Mouse (Mus musculus) CH12.LX (cell line): ENCODE measurements around the gene Grk3. TPM values are rescaled to one million over a fixed set of nuclear protein-coding genes. Genes with fewer than 3 reads are reported as not detected.

ENCODE experiments used
- DNase-seq: peaks from one replicate; pipeline ENCODE4 v3.0.0-alpha.2; 2013; ENCODE audit errors: extremely low read depth
- H3K27ac ChIP-seq: 2 replicates; pipeline ENCODE4 v1.5.1; 2012; ENCODE audit warnings: low read depth, mild to moderate bottlenecking, control low read depth, moderate library complexity; ENCODE audit not compliant: insufficient read depth
- H3K27me3 ChIP-seq: replicated peaks from 2 replicates; pipeline ENCODE3; 2012; ENCODE audit warnings: inconsistent platforms
- H3K36me3 ChIP-seq, 2 experiments: replicated peaks in 1 of 2; 2 replicates each; pipeline versions ENCODE3 to v1.6.1; 2012; ENCODE audit warnings: inconsistent platforms in 1 of 2, low read length in 1 of 2, mild to moderate bottlenecking in 1 of 2, mixed read lengths in 1 of 2, moderate library complexity in 1 of 2; ENCODE audit not compliant: control insufficient read depth in 1 of 2, insufficient read depth in 1 of 2
- H3K4me1 ChIP-seq, 2 experiments: 2 replicates each; pipeline ENCODE4 v1.6.1; 2012; ENCODE audit warnings: inconsistent platforms in 1 of 2, moderate library complexity in 1 of 2; ENCODE audit not compliant: insufficient read depth in 2 of 2, control insufficient read depth in 1 of 2
- H3K4me2 ChIP-seq: 2 replicates; pipeline ENCODE4 v1.6.1; 2012; ENCODE audit warnings: low read depth, mild to moderate bottlenecking, control low read depth; ENCODE audit not compliant: poor library complexity, insufficient read depth, severe bottlenecking
- H3K4me3 ChIP-seq, 3 experiments: fragments of 150-350 bp in 1 of 3; sonication (generic) in 1 of 3; replicated peaks in 1 of 3; 2 replicates each; pipeline versions ENCODE3 to v1.5.1; 2011 to 2012; ENCODE audit warnings: low read depth in 2 of 3, low read length in 2 of 3, mild to moderate bottlenecking in 2 of 3, moderate library complexity in 2 of 3, control low read depth in 1 of 3, improper control_type of control experiment in 1 of 3, inconsistent platforms in 1 of 3, mixed read lengths in 1 of 3; ENCODE audit not compliant: poor library complexity in 1 of 3
- H3K79me2 ChIP-seq: replicated peaks from 2 replicates; pipeline ENCODE4 v1.6.1; 2012; ENCODE audit warnings: mild to moderate bottlenecking, moderate library complexity; ENCODE audit not compliant: control insufficient read depth, poor library complexity, insufficient read depth, severe bottlenecking; ENCODE audit errors: extremely low read depth
- H3K9ac ChIP-seq: 2 replicates; pipeline ENCODE4 v1.6.1; 2012; ENCODE audit warnings: low read depth, mild to moderate bottlenecking, control low read depth, moderate library complexity; ENCODE audit not compliant: insufficient read depth
- H3K9me3 ChIP-seq: replicated peaks from 2 replicates; pipeline ENCODE3; 2012; ENCODE audit warnings: low read length, inconsistent platforms, mixed read lengths
- BHLHE40 ChIP-seq: IDR thresholded peaks from 2 replicates; pipeline ENCODE4 v1.6.1; 2011; ENCODE audit warnings: mild to moderate bottlenecking, low read depth, low read length, improper control_type of control experiment
- CTCF ChIP-seq, 2 experiments: IDR thresholded peaks in 1 of 2; conservative IDR thresholded peaks in 1 of 2; 2 replicates each; pipeline ENCODE4 v1.5.1; 2011 to 2012; ENCODE audit warnings: low read depth in 2 of 2, low read length in 2 of 2, improper control_type of control experiment in 1 of 2, inconsistent platforms in 1 of 2, mild to moderate bottlenecking in 1 of 2, moderate library complexity in 1 of 2
- E2F4 ChIP-seq: IDR thresholded peaks from 2 replicates; pipeline ENCODE4 v1.6.1; 2011; ENCODE audit warnings: low read depth, low read length, improper control_type of control experiment; ENCODE audit not compliant: insufficient replicate concordance
- ELF1 ChIP-seq: IDR thresholded peaks from 2 replicates; pipeline ENCODE4 v1.6.1; 2014; ENCODE audit warnings: low read depth, mild to moderate bottlenecking, inconsistent platforms, low read length, improper control_type of control experiment
- EP300 ChIP-seq: IDR thresholded peaks from 2 replicates; pipeline ENCODE4 v1.6.1; 2011; ENCODE audit warnings: low read length, improper control_type of control experiment
- ETS1 ChIP-seq: conservative IDR thresholded peaks from 2 replicates; pipeline ENCODE4 v1.6.1; 2012; ENCODE audit warnings: low read depth, mild to moderate bottlenecking, inconsistent platforms, low read length, improper control_type of control experiment, moderate library complexity
- JUN ChIP-seq: IDR thresholded peaks from 2 replicates; pipeline ENCODE4 v1.6.1; 2011; ENCODE audit warnings: low read depth, mild to moderate bottlenecking, low read length, improper control_type of control experiment, moderate library complexity; ENCODE audit not compliant: insufficient read depth
- KAT2A ChIP-seq: IDR thresholded peaks from 2 replicates; pipeline ENCODE4 v1.6.1; 2012; ENCODE audit warnings: low read length, improper control_type of control experiment, inconsistent platforms; ENCODE audit not compliant: insufficient replicate concordance
- MXI1 ChIP-seq: IDR thresholded peaks from 2 replicates; pipeline ENCODE4 v1.6.1; 2011; ENCODE audit warnings: mild to moderate bottlenecking, low read depth, low read length, improper control_type of control experiment
- MYC ChIP-seq: IDR thresholded peaks from 2 replicates; pipeline ENCODE4 v1.6.1; 2011; ENCODE audit warnings: low read depth, mild to moderate bottlenecking, improper control_type of control experiment, low read length
- NRF1 ChIP-seq: IDR thresholded peaks from 2 replicates; pipeline ENCODE4 v1.6.1; 2014; ENCODE audit warnings: low read depth, mild to moderate bottlenecking, inconsistent platforms, low read length, improper control_type of control experiment, moderate library complexity
- POLR2A ChIP-seq: IDR thresholded peaks from 2 replicates; pipeline ENCODE4 v1.6.1; 2011; ENCODE audit warnings: low read depth, mild to moderate bottlenecking, improper control_type of control experiment, low read length
- POLR2AphosphoS2 ChIP-seq: IDR thresholded peaks from 2 replicates; pipeline ENCODE4 v1.6.1; 2011; ENCODE audit warnings: low read depth, low read length, improper control_type of control experiment
- RCOR1 ChIP-seq: conservative IDR thresholded peaks from 2 replicates; pipeline ENCODE4 v1.6.1; 2012; ENCODE audit warnings: low read depth, mild to moderate bottlenecking, inconsistent platforms, low read length, improper control_type of control experiment
- SIN3A ChIP-seq: IDR thresholded peaks from 2 replicates; pipeline ENCODE4 v1.6.1; 2012; ENCODE audit warnings: low read length, improper control_type of control experiment, inconsistent platforms
- UBTF ChIP-seq: IDR thresholded peaks from 2 replicates; pipeline ENCODE4 v1.6.1; 2012; ENCODE audit warnings: low read depth, mild to moderate bottlenecking, inconsistent platforms, low read length, improper control_type of control experiment, moderate library complexity
- USF1 ChIP-seq: IDR thresholded peaks from 2 replicates; pipeline ENCODE4 v1.6.1; 2014; ENCODE audit warnings: low read depth, mild to moderate bottlenecking, inconsistent platforms, low read length, improper control_type of control experiment
- USF2 ChIP-seq: conservative IDR thresholded peaks from 2 replicates; pipeline ENCODE4 v1.6.1; 2011; ENCODE audit warnings: low read depth, low read length, improper control_type of control experiment
- ZC3H11A ChIP-seq: IDR thresholded peaks from 2 replicates; pipeline ENCODE4 v1.6.1; 2012; ENCODE audit warnings: low read depth, mild to moderate bottlenecking, inconsistent platforms, low read length, improper control_type of control experiment
- ZKSCAN1 ChIP-seq: IDR thresholded peaks from 2 replicates; pipeline ENCODE4 v1.6.1; 2012; ENCODE audit warnings: low read depth, inconsistent platforms, low read length, improper control_type of control experiment, borderline replicate concordance
- ZNF384 ChIP-seq: IDR thresholded peaks from 2 replicates; pipeline ENCODE4 v1.6.1; 2012; ENCODE audit warnings: low read depth, low read length, improper control_type of control experiment, inconsistent platforms
- dilution Hi-C: fragments of 300-500 bp; cut with MboI; formaldehyde crosslinking; loops from 2 replicates; pipeline ENCODE4 v1.14.3; 2020; ENCODE audit warnings: low sequenced_read_pairs; ENCODE audit not compliant: extremely low pct_unique_long_range_greater_than_20kb, extremely low pct_ligation_motif_present
- in situ Hi-C: fragments of 300-500 bp; cut with MboI; formaldehyde crosslinking; loops from 3 replicates; pipeline ENCODE4 v1.14.3; 2019; ENCODE audit warnings: low sequenced_read_pairs, low pct_ligation_motif_present, low pct_unique_long_range_greater_than_20kb, mixed read lengths
- polyA plus RNA-seq: library from polyadenylated mRNA; unstranded; fragments of >175 nt; gene quantifications from 2 replicates; pipeline ENCODE4 v1.2.1, GENCODE M21; 2012; ENCODE audit warnings: low read depth; ENCODE audit not compliant: insufficient read length
- total RNA-seq, 2 experiments: library from RNA; depleted of rRNA; stranded (reverse); fragments of 300-350 nt in 1 of 2; fragments of >200 nt in 1 of 2; gene quantifications; 2 replicates each; pipeline ENCODE4 v1.2.3; 2012 to 2014

The Grk3 gene
- total and polyA plus RNA-seq, 3 experiments = not detected

- no peak for TF ChIP-seq JUN
- no peak for TF ChIP-seq BHLHE40
- TF ChIP-seq NRF1 = no peak
- TF ChIP-seq SIN3A = no peak
- TF ChIP-seq RCOR1 = no peak
- no peak for TF ChIP-seq POLR2A
- no peak for TF ChIP-seq ETS1
- TF ChIP-seq EP300 = no peak
- in situ Hi-C loops (no loop called here), dilution Hi-C loops (no loop called here)
- no peak overlapping the region for H3K4me2 ChIP-seq
- DNase-seq = no peak
- no peaks in the 10 kb centered on the region for H3K4me1 ChIP-seq
- no peaks in the 10 kb centered on the region for H3K36me3 ChIP-seq
- no peak overlapping the region for H3K27ac ChIP-seq
- no peaks in the 10 kb centered on the region for H3K79me2 ChIP-seq
- H3K9ac ChIP-seq = no peak overlapping the region
- H3K9me3 ChIP-seq = peaks cover 94% of the 10 kb centered on the region
- no peak overlapping the region for H3K4me3 ChIP-seq
- no peaks in the 10 kb centered on the region for H3K27me3 ChIP-seq
Observed at GRCm38 (mm10) chr5:112932878-112933567, 82.6 kb downstream of the Grk3 start.

DNA sequence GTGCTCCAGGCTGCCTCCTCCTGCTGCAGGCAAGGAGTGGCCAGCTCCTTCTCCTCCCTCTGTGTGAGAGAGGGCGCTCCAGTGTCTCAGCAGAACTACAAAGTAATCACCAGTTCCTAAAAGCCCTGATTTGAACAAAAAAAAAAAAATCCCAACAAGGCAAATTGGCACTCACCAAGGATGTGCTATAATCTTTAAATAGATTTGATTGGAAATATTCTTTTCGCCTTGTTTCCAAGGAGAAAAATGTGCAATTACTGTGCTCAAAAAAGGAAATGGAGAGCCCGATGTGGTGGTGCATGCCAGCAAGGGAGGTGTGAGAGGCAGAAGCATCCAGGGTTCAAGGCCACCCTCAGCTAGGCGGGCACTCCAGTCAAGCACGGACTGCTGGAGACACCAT lies 83.7 kb downstream of the Grk3 start:
- no peaks in the 10 kb centered on the region for H3K4me1 ChIP-seq
- no peaks in the 10 kb centered on the region for H3K27me3 ChIP-seq
- H3K4me2 ChIP-seq = no peak overlapping the region
- TF ChIP-seq USF1 (no peak), ZNF384 (no peak), CTCF (conservative IDR thresholded peaks at IDR 0.05 in 1 of 2, IDR thresholded peaks at IDR 0.05 in 1 of 2; ENCODE audit: low read depth in 2 of 2, low read length in 2 of 2) (no peak), POLR2AphosphoS2 (no peak), UBTF (no peak), USF2 (no peak), ELF1 (no peak), MYC (no peak), KAT2A (no peak), POLR2A (no peak), E2F4 (no peak), BHLHE40 (no peak), ZC3H11A (no peak), ZKSCAN1 (no peak), MXI1 (no peak), NRF1 (no peak)
- dilution Hi-C loops (no loop called here), in situ Hi-C loops (no loop called here)
- H3K27ac ChIP-seq = no peak overlapping the region
- no peaks in the 10 kb centered on the region for H3K79me2 ChIP-seq
- DNase-seq = no peak
- H3K36me3 ChIP-seq = no peaks in the 10 kb centered on the region
- H3K9me3 ChIP-seq = peaks cover 94% of the 10 kb centered on the region
- no peak overlapping the region for H3K9ac ChIP-seq
- H3K4me3 ChIP-seq = no peak overlapping the region
